Mouse (Mus musculus): ENCODE data around the gene Cilp. TPM values are rescaled to one million over a fixed set of nuclear protein-coding genes. Genes with fewer than 3 reads are reported as not detected.

The Cilp gene
- total and polyA plus RNA-seq, 2 experiments: 0.15 to 0.18 TPM

GRCm38 (mm10) chr9:65241973-65242372 lies 23.0 kb upstream of the Cilp start:
- TF ChIP-seq POLR2A (IDR thresholded peaks at IDR 0.05; ENCODE audit: extremely low read depth, insufficient read depth, low read length): no peak
- no peak for TF ChIP-seq CTCF (IDR thresholded peaks at IDR 0.05; ENCODE audit: low read depth, low read length)
- no peak overlapping the region for H3K9ac ChIP-seq (ENCODE audit: low read depth, low read length)
- H3K4me1 ChIP-seq (ENCODE audit: control insufficient read depth, insufficient read depth, low read length): peaks cover 12% of the 10 kb centered on the region; the same call in 1 of the 2 replicates
- no peak overlapping the region for H3K27ac ChIP-seq (replicated peaks; ENCODE audit: insufficient read depth, low read depth, low read length)
- no peaks in the 10 kb centered on the region for H3K27me3 ChIP-seq (ENCODE audit: control insufficient read depth, insufficient read depth, low read length)
- WGBS: 78% methylated on average over 5 of the region's 5 CpGs
- H3K36me3 ChIP-seq (ENCODE audit: control insufficient read depth, insufficient read depth, low read length): peaks cover 10% of the 10 kb centered on the region; the same call in 1 of the 2 replicates
- H3K4me3 ChIP-seq (ENCODE audit: insufficient read depth, low read depth, low read length): no peak overlapping the region
- no peak for DNase-seq (ENCODE audit: extremely low read depth, low read depth, low spot score)
- H3K79me2 ChIP-seq (ENCODE audit: control insufficient read depth, insufficient read depth, low read length): no peaks in the 10 kb centered on the region

GRCm38 (mm10) chr9:65243249-65243648 lies 21.7 kb upstream of the Cilp start:
- no peaks in the 10 kb centered on the region for H3K27me3 ChIP-seq (ENCODE audit: control insufficient read depth, insufficient read depth, low read length)
- H3K27ac ChIP-seq (replicated peaks; ENCODE audit: insufficient read depth, low read depth, low read length): no peak overlapping the region
- H3K4me3 ChIP-seq (ENCODE audit: insufficient read depth, low read depth, low read length): no peak overlapping the region
- whole genome bisulfite sequencing: 70% methylated on average over 4 of the region's 4 CpGs
- H3K36me3 ChIP-seq (ENCODE audit: control insufficient read depth, insufficient read depth, low read length): peaks cover 5% of the 10 kb centered on the region; the same call in 1 of the 2 replicates
- DNase-seq (ENCODE audit: extremely low read depth, low read depth, low spot score): no peak
- no peak overlapping the region for H3K9ac ChIP-seq (ENCODE audit: low read depth, low read length)
- TF ChIP-seq CTCF (IDR thresholded peaks at IDR 0.05; ENCODE audit: low read depth, low read length): no peak
- TF ChIP-seq POLR2A (IDR thresholded peaks at IDR 0.05; ENCODE audit: extremely low read depth, insufficient read depth, low read length): no peak
- no peaks in the 10 kb centered on the region for H3K79me2 ChIP-seq (ENCODE audit: control insufficient read depth, insufficient read depth, low read length)
- peaks cover 12% of the 10 kb centered on the region; the same call in 1 of the 2 replicates for H3K4me1 ChIP-seq (ENCODE audit: control insufficient read depth, insufficient read depth, low read length)

- Histone ChIP-seq H3K4me1 (ENCODE audit: control insufficient read depth, insufficient read depth, low read length) (peaks cover 12% of the 10 kb centered on the region; the same call in 1 of the 2 replicates), H3K27me3 (ENCODE audit: control insufficient read depth, insufficient read depth, low read length) (no peaks in the 10 kb centered on the region), H3K9ac (ENCODE audit: low read depth, low read length) (no peak overlapping the region), H3K27ac (replicated peaks; ENCODE audit: insufficient read depth, low read depth, low read length) (no peak overlapping the region), H3K36me3 (ENCODE audit: control insufficient read depth, insufficient read depth, low read length) (no peaks in the 10 kb centered on the region; the same call in 1 of the 2 replicates), H3K4me3 (ENCODE audit: insufficient read depth, low read depth, low read length) (no peak overlapping the region), H3K79me2 (ENCODE audit: control insufficient read depth, insufficient read depth, low read length) (no peaks in the 10 kb centered on the region)
- WGBS: 37% methylated on average over 9 of the region's 9 CpGs
- peak; percentile 55 for DNase-seq (ENCODE audit: extremely low read depth, low read depth, low spot score)
- TF ChIP-seq CTCF (IDR thresholded peaks at IDR 0.05; ENCODE audit: low read depth, low read length) (no peak), POLR2A (IDR thresholded peaks at IDR 0.05; ENCODE audit: extremely low read depth, insufficient read depth, low read length) (no peak)
Measured at GRCm38 (mm10) chr9:65244036-65244806, 20.8 kb upstream of the Cilp start.

- no peak for DNase-seq (ENCODE audit: extremely low read depth, low read depth, low spot score)
- H3K27ac ChIP-seq (replicated peaks; ENCODE audit: insufficient read depth, low read depth, low read length): no peak overlapping the region
- H3K79me2 ChIP-seq (ENCODE audit: control insufficient read depth, insufficient read depth, low read length): no peaks in the 10 kb centered on the region
- H3K4me1 ChIP-seq (ENCODE audit: control insufficient read depth, insufficient read depth, low read length): peaks cover 12% of the 10 kb centered on the region; the same call in 1 of the 2 replicates
- H3K27me3 ChIP-seq (ENCODE audit: control insufficient read depth, insufficient read depth, low read length): no peaks in the 10 kb centered on the region
- TF ChIP-seq CTCF (IDR thresholded peaks at IDR 0.05; ENCODE audit: low read depth, low read length): no peak
- no peak for TF ChIP-seq POLR2A (IDR thresholded peaks at IDR 0.05; ENCODE audit: extremely low read depth, insufficient read depth, low read length)
- H3K4me3 ChIP-seq (ENCODE audit: insufficient read depth, low read depth, low read length): no peak overlapping the region
- no peaks in the 10 kb centered on the region for H3K36me3 ChIP-seq (ENCODE audit: control insufficient read depth, insufficient read depth, low read length)
- H3K9ac ChIP-seq (ENCODE audit: low read depth, low read length): no peak overlapping the region
- 85% methylated on average over 16 of the region's 16 CpGs for WGBS
Measured at GRCm38 (mm10) chr9:65247502-65248376, 17.2 kb upstream of the Cilp start.

- Histone ChIP-seq H3K27me3 (ENCODE audit: control insufficient read depth, insufficient read depth, low read length) (no peaks in the 10 kb centered on the region), H3K36me3 (ENCODE audit: control insufficient read depth, insufficient read depth, low read length) (no peaks in the 10 kb centered on the region), H3K27ac (replicated peaks; ENCODE audit: insufficient read depth, low read depth, low read length) (no peak overlapping the region), H3K9ac (ENCODE audit: low read depth, low read length) (no peak overlapping the region), H3K79me2 (ENCODE audit: control insufficient read depth, insufficient read depth, low read length) (no peaks in the 10 kb centered on the region), H3K4me1 (ENCODE audit: control insufficient read depth, insufficient read depth, low read length) (peaks cover 11% of the 10 kb centered on the region; the same call in 1 of the 2 replicates), H3K4me3 (ENCODE audit: insufficient read depth, low read depth, low read length) (no peak overlapping the region)
- no peak for TF ChIP-seq CTCF (IDR thresholded peaks at IDR 0.05; ENCODE audit: low read depth, low read length)
- no peak for TF ChIP-seq POLR2A (IDR thresholded peaks at IDR 0.05; ENCODE audit: extremely low read depth, insufficient read depth, low read length)
- WGBS: 88% methylated on average over 5 of the region's 5 CpGs
- no peak for DNase-seq (ENCODE audit: extremely low read depth, low read depth, low spot score)
Measured at GRCm38 (mm10) chr9:65248377-65248690, 16.6 kb upstream of the Cilp start.
